Mouse (Mus musculus) heart, postnatal 4 days (tissue): Measurements from ENCODE around the gene Rnf213. TPM values are rescaled to one million over a fixed set of nuclear protein-coding genes. Genes with fewer than 3 reads are reported as not detected.

Experiments used
- DNase-seq: peaks from one replicate; pipeline ENCODE4 v3.0.0; 2021
- total RNA-seq, 2 experiments: library from RNA; stranded (reverse); gene quantifications; 2 replicates each; pipeline ENCODE4 v1.2.3; 2021

Gene Rnf213
- total RNA-seq, 2 experiments from 2014 or later: 17.2 to 19.7 TPM

DNA sequence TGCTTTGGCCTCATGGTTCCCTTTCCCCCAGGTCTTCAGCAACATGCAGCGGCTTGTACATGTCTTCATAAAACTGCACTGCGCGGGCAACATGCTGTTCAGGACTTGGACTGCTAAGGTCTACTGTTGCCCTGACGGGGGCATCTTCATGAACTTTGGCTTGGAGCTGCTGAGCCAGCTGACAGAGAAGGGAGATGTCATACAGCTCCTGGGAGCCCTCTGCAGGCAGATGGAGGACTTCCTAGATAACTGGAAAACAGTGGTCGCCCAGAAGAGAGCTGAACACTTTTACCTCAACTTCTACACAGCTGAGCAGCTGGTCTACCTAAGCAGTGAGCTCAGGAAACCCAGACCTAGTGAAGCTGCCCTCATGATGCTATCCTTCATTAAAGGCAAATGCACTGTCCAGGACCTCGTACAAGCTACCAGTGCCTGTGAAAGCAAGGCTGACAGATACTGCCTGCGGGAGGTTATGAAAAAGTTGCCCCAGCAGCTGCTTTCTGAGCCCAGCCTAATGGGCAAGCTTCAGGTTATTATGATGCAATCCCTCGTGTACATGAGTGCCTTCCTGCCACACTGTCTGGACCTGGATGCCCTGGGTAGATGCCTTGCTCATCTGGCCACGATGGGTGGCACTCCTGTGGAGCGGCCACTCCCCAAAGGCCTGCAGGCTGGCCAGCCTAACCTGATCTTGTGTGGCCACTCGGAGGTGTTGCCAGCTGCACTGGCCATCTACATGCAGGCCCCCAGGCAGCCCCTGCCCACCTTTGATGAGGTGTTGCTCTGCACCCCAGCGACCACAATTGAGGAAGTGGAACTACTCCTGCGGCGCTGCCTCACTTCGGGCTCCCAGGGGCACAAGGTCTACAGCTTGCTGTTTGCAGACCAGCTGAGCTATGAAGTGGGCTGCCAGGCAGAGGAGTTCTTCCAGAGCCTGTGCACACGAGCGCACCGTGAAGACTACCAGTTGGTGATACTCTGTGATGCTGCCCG lies 43.3 kb downstream of the Rnf213 start:
- peak; percentile 19 for DNase-seq

- no peak for DNase-seq
Measured at GRCm38 (mm10) chr11:119438776-119439175, 45.9 kb downstream of the Rnf213 start.

- DNase-seq: no peak
Measured at GRCm38 (mm10) chr11:119442199-119442598, 49.3 kb downstream of the Rnf213 start.

- DNase-seq: no peak
Measured at GRCm38 (mm10) chr11:119443442-119443841, 50.5 kb downstream of the Rnf213 start.

GRCm38 (mm10) chr11:119456097-119456496 lies 63.2 kb downstream of the Rnf213 start:
- DNase-seq: no peak

GRCm38 (mm10) chr11:119477876-119478275 lies 85.0 kb downstream of the Rnf213 start:
- no peak for DNase-seq

GRCm38 (mm10) chr11:119490861-119491689 lies 98.2 kb downstream of the Rnf213 start, which contains the start of gene Endov:
TSS of gene Endov (plus strand) at chr11:119491347.
- peak; percentile 99 for DNase-seq

DNA sequence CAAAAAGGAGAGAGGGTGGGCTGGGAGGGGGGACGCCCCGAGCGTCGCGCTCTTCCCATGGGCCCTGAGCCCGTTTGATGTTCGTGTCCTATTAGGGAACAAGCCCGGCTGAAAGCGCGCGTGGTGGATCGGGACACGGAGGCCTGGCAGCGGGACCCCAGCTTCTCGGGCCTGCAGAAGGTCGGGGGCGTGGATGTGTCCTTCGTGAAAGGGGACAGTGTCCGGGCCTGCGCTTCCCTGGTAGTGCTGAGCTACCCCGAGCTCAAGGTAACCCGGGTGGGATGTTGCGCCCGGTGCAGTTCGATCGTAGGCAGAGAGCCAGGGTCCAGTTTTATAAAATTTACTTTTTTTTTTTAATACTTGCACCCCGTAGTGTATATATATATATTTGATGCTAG lies 98.8 kb downstream of the Rnf213 start:
- no peak for DNase-seq

DNA sequence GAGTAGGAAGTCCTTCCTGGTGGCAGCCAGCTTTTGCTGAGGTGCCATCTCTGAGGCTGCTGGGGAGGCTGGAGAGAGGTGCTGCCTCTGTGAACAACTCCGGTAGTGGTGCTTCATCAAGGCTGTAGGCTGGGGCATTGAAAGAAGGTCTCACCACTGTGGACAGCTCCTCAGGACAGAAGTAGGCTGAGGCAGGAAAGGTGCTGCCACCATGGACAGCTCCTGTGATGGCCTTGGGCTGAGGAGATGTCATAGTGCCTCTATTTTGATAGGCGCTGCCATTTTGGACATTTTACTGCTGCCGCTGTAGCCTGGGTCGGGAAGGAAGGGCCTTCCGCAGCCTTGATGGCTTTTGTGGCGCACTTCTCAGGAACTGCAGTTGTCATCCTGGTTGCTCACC lies 99.9 kb downstream of the Rnf213 start:
- DNase-seq: no peak

DNA sequence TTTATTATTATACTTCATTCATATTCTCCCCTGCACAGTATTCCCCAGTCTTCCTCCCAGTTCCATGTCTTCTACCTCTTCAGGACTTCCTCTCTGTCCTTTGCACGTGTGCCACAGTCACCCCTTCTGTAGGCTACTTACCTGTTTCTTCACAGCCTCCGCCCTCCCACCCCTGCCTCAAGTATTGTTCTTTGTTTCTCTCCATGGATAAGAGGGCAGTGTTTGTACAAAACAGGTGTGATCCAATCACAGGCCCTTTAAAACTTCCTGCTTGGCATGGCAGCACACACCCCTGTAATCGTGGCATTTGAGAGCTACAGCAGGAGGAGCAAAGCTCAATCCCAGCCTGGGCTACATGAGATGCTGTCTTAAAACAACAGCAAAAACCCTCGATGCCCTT lies 100.6 kb downstream of the Rnf213 start:
- no peak for DNase-seq

GRCm38 (mm10) chr11:119496147-119496546 lies 103.2 kb downstream of the Rnf213 start:
- DNase-seq: no peak

DNA sequence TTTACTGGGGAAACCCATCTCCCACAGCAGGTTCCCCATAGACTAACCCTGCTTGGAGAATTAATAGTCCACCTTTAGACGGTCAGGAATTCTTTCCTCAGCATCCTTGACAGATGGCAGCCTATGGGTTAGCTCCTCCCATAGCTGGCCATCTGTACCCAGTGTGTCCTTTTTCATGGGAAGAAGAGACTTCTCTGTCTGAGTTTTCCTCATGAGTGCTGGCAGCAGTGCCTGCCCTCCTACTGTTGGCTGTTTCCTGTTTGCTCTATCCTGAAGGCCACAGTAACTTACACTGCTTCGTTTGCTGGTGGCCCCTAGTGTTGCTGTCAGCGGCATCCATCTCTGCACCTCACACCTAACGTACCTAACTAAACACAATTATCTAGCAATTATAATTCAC lies 104.6 kb downstream of the Rnf213 start:
- no peak for DNase-seq

DNA sequence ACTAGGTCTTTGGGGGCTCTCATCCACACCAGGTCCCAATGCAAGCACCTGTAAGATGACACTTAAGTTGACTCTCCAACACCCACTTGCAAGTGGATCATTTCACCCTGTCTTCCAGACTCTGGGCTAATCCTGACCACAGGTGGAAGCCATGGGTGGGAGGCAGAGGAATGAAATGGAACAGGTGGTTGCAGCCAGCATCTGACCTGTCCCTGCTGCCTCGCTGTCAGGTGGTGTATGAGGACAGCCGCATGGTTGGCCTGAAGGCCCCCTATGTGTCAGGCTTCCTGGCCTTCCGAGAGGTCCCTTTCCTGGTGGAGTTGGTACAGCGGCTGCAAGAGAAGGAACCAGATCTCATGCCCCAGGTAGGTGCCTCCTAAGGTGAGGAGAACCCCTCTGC lies 106.4 kb downstream of the Rnf213 start:
- no peak for DNase-seq

DNA sequence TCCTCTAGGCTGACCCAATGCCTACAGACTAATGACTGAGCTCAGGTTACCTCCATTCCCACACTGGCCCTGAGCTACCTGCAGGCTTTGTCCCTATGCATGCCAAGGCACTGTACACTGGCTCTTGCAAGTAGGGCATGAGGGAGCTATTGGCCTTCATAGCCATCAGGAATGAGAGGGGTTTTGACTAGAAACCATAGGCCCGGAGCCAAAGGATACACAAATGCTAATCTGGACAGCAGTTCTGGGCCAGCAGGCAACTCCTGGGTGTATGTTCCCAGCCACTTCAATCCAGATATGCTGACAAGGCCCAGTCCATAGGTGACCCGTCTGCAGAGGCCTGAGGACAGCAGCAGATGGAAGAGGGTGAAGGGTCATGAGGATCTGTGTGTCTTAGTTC lies 107.1 kb downstream of the Rnf213 start:
- no peak for DNase-seq

DNA sequence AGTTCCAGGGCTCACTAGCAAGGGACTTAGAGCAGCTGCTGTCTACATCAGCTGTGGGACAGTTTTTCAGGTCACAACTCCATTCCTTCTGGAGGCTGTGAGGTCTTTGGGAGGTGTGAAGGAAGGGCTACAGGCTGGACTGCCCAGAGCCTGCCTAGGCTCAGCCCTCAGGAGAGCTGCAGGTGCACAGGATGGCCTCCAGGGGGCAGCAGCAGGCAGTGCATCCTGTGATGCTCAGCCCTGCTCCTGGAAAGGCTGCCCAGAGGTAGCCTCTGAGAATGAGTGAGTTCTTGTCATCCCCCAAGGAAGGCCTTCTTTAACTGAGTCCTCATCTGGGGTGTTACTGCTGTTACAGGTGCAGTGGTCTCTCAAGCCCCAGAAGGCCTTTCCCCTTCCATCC lies 110.8 kb downstream of the Rnf213 start:
- DNase-seq: peak; percentile 82

DNA sequence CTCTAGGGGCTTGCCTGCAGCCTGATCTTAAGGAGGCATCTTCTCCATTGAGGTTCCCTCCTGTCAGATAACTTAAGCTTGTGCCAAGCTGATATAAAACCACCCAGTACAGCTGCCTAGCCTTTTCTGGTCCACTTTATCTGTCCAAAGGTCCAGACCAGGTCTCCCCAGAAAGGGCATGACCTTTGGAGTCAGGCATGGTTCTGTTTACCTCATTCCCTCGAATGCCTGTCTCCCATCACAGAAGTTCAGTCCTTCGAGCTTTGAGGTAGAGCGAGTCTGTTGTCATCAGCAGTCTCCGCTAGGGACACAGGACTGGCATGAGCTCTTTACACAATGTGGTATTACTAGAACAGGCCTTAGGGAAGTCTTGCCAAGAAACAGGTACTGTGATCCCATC lies 113.5 kb downstream of the Rnf213 start:
- no peak for DNase-seq

DNA sequence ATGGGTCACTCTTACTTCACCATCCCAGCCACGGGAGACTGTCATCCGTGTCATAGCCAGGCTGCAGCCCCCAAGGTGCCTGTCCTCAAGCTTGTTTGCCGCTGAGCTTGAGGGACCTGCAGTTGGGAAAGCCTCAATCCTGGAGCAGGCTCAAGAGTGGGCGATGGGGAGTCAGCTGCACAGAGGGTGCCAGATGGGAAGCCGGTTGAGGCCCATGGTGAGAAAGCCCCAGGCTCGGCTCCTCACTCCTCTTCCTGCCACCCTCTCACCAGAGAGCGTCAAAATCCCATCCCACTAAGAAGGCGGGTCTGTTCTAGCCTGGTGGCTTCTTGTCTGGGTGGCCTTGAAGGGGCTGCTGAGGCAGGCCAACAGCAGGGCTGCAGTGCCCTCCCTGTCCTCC lies 114.9 kb downstream of the Rnf213 start:
- no peak for DNase-seq

DNA sequence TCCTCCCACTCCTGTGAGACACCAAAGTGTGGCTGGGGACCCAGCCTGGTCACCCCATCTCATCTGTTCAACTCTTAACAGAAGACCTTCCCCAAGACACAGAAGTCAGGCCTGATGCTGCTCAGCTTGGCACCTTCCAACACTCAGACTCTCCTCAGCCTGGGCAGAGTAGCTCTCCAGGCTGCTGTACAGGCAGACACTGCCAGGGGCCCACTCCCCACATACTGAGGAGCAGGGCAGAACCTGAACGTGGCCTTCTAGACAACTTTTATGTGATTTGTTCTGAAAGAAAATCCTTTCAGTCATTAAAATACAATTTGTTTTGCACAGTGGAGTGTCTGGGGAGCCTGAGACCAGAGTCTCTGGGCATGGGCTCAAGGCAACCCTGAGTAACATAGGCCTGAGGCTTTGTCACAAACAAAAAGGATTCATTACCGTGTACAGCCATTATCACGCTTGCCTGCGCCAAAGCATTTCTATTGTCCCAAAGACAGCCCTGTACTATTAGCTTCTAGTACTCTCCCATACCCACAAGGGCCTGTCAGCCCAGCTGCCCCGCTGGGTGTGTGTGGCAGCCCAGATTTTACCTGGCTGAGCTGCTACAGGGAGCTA lies 116.4 kb downstream of the Rnf213 start:
- DNase-seq: no peak

GRCm38 (mm10) chr11:119513038-119513659 lies 120.2 kb downstream of the Rnf213 start:
- DNase-seq: no peak

GRCm38 (mm10) chr11:119514108-119514860 lies 121.4 kb downstream of the Rnf213 start:
- DNase-seq: no peak

- no peak for DNase-seq
Measured at GRCm38 (mm10) chr11:119514967-119515636, 122.2 kb downstream of the Rnf213 start.
